Mouse (Mus musculus) Patski (cell line): ENCODE data around the gene Rims3. TPM values are rescaled to one million over a fixed set of nuclear protein-coding genes. Genes with fewer than 3 reads are reported as not detected.

Experiments used
- ATAC-seq: fragments of 100-300 bp; one replicate; pipeline ENCODE4 v1.8.0; 2021
- CTCF ChIA-PET: fragments of 350-600 bp; sonication (Branson Sonifier 250); formaldehyde crosslinking; loops from one replicate; lab custom pipeline; 2022; ENCODE audit warnings: inconsistent platforms; lab: Charles Lee
- POLR2A ChIA-PET: fragments of 350-600 bp; sonication (Branson Sonifier 250); formaldehyde crosslinking; loops from one replicate; lab custom pipeline; 2022; ENCODE audit warnings: antibody characterized with exemption, inconsistent platforms; lab: Charles Lee
- DNase-seq: peaks from one replicate; pipeline ENCODE4 v3.0.0-alpha.2; 2011; ENCODE audit warnings: low read depth, low spot score
- H3K27me3 ChIP-seq: fragments of 371-371 bp; one replicate; pipeline ENCODE4 v1.5.1; 2021
- CTCF ChIP-seq: fragments of 100-300 bp; IDR thresholded peaks from one replicate; pipeline ENCODE4 v1.5.1; 2021
- in situ Hi-C: fragments of 300-500 bp; cut with MboI; formaldehyde crosslinking; loops from 3 replicates; pipeline ENCODE4 v1.11.1; 2018; ENCODE audit warnings: low pct_unique_long_range_greater_than_20kb, mixed read lengths
- polyA plus RNA-seq: library from polyadenylated mRNA; unstranded; gene quantifications from one replicate; pipeline ENCODE4 v1.2.3, GENCODE M21; 2021

The Rims3 gene
- polyA plus RNA-seq: not detected

- ATAC-seq (no peak), DNase-seq (no peak)
- no peak for TF ChIP-seq CTCF
- peaks cover 18% of the 10 kb centered on the region for H3K27me3 ChIP-seq
- in situ Hi-C loops: no loop called here
- ChIA-PET CTCF (no interaction called here), POLR2A (no interaction called here)
These were observed at the start of gene Rims3 for GRCm38 (mm10) chr4:120854588-120855319. TSS of gene Rims3 (plus strand) at chr4:120854816.

DNA sequence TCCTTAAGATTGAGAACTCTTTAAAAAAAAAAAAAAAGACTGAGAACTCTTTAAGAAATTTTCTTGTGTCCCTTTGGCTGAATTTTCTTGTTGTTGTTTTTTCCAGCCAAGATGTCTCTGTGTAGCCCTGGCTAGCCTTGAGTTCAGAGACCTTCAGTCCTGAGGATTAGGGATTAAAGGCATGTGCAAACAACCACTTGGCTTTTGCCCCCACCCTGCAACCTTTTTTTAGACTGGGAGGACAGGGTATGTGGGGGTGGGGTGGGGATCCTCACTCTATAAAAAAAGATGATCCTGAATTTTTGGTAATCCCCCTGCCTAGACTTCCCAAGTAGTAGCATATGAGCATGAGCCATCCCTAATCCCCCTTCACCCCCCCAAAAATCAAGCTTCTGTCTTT is 48.8 kb upstream of the Rims3 start:
- DNase-seq (no peak), ATAC-seq (no peak)
- no peaks in the 10 kb centered on the region for H3K27me3 ChIP-seq
- CTCF ChIA-PET: interaction anchor here (0.9 to 1.2 kb wide), 2 partner anchors 11 kb away, joined by 3 to 4 read pairs; no protein-coding TSS in a partner anchor
- POLR2A ChIA-PET: no interaction called here
- TF ChIP-seq CTCF: no peak
- in situ Hi-C loops: no loop called here

DNA sequence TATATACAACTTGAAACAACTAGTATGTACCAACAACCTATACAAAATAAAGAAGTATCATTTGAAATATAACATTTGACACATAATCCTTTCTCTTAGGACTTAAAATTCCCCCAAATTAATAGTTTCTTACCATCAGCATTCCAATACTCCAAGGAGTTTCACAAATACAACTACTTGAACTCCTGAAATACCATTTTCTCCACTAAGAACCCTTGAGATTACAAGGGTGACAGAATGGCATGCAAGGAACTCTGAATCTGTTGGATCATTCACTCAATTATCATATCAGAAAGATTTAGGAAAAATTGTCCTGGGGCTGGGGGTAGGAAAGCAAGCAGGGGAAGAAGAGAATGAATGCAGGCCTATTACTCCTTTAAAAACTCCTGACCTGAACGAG is 40.9 kb upstream of the Rims3 start:
- in situ Hi-C loops: no loop called here
- ChIA-PET POLR2A (interaction anchor here (1.1 to 1.2 kb wide), 2 partner anchors 11 to 19 kb away, joined by 3 to 4 read pairs; no protein-coding TSS in a partner anchor), CTCF (interaction anchor here (0.9 to 1.8 kb wide), 2 partner anchors 9 to 14 kb away, joined by 3 to 5 read pairs; no protein-coding TSS in a partner anchor)
- TF ChIP-seq CTCF: no peak
- no peak for ATAC-seq
- no peak for DNase-seq
- no peaks in the 10 kb centered on the region for H3K27me3 ChIP-seq

DNA sequence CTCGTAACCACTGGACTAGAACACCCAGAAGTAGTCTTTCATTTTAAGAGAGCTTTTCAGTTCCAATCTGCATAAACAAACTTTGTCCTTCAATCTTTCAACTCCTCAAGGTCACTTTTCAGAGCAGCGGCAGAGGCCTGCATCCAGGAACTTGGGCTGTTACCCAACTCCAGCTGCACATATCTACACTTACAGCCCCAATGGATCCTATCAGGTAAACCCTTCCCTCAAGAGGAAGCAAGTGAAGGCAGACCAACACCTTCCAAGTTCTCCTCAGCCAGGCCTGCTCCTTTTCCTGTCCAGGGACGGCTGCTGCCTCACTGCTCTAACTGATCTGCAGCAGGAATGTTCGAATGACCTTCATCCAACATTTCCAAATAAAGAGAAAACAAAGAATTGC is 40.4 kb upstream of the Rims3 start:
- H3K27me3 ChIP-seq: no peaks in the 10 kb centered on the region
- DNase-seq (no peak), ATAC-seq (peak; percentile 29)
- TF ChIP-seq CTCF: no peak
- ChIA-PET CTCF (interaction anchor here (1.0 kb wide), 1 partner anchor 44 kb away, joined by 3 read pairs; no protein-coding TSS in a partner anchor), POLR2A (interaction anchor here (2.0 kb wide), 1 partner anchor 11 kb away, joined by 13 read pairs; no protein-coding TSS in a partner anchor)
- in situ Hi-C loops: no loop called here

DNA sequence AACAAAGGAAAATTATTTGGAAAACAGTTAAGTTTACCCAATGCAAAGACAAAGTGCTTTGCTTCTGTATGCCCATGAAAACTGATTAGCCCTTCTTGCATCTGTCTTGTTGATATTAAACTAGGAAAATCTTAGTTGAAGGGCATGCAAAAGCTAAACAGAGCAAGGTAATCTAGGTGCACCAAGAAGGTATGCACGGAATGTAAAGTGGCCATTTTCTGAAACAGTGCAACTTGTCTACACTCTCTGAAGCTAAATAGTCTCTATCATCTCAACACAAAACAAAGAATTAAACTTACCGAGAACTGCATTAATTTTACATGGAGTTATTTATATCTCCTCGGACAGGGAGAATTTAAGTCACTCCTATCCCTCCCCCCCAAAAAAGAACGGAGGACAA is 39.5 kb upstream of the Rims3 start:
- no peak for TF ChIP-seq CTCF
- ChIA-PET CTCF (interaction anchor here (1.0 to 1.5 kb wide), 2 partner anchors 9 to 45 kb away, joined by 3 to 6 read pairs; no protein-coding TSS in a partner anchor), POLR2A (interaction anchor here (1.1 to 2.0 kb wide), 2 partner anchors 8 to 10 kb away, joined by 4 to 13 read pairs; no protein-coding TSS in a partner anchor)
- ATAC-seq (no peak), DNase-seq (no peak)
- no peaks in the 10 kb centered on the region for H3K27me3 ChIP-seq
- in situ Hi-C loops: no loop called here

- H3K27me3 ChIP-seq: no peaks in the 10 kb centered on the region
- CTCF ChIA-PET: interaction anchor here (1.5 to 1.6 kb wide), 2 partner anchors 9 to 11 kb away, joined by 4 to 6 read pairs; no protein-coding TSS in a partner anchor
- TF ChIP-seq CTCF: no peak
- DNase-seq: peak; percentile 76
- ATAC-seq: peak; percentile 95
- in situ Hi-C loops: no loop called here
- POLR2A ChIA-PET: interaction anchor here (1.1 to 2.0 kb wide), 2 partner anchors 8 to 9 kb away, joined by 4 to 13 read pairs; no protein-coding TSS in a partner anchor
These were observed 38.8 kb upstream of the Rims3 start for GRCm38 (mm10) chr4:120815622-120816334.

DNA sequence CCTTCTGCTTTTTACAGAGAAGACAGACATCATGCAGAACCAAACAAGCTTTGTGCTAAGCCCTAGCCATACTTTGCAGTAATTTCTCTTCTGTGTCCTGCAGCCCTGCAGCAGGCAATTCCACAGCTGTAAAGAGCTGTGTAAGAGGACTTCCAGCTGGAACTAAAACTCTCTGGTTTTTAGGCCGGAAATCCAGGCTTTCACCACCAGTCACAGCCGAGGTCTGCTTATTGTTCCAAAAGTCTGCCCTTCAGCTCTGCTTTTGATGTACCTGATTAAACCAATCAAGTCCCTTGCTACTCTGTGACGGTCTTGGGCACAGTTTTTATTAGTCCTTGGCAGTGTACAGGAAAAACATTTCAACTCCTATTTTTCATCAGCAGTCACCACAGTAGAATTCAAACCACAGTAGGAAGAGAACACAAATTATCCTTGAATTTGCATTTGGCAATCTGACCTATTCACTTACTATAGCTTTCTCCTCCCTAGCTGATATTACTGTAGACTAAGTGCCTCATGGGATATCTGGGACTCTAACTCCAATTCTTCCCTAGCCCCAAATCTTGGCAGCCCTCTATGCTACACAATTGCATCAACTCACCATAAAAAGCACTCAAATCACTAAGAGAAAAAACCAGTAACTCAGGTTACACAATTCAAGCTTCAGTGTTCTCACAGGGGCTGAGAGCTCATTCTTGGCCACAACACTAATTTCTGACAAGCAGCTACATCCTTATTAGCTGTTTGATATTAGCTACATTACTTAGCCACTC is 37.4 kb upstream of the Rims3 start:
- ChIA-PET POLR2A (no interaction called here), CTCF (interaction anchor here (1.6 kb wide), 1 partner anchor 12 kb away, joined by 4 read pairs; no protein-coding TSS in a partner anchor)
- TF ChIP-seq CTCF: no peak
- no peak for DNase-seq
- in situ Hi-C loops: no loop called here
- H3K27me3 ChIP-seq: no peaks in the 10 kb centered on the region
- no peak for ATAC-seq

- H3K27me3 ChIP-seq: no peaks in the 10 kb centered on the region
- ATAC-seq (no peak), DNase-seq (no peak)
- POLR2A ChIA-PET: interaction anchor here (0.6 kb wide), 1 partner anchor 54 kb away, joined by 3 read pairs; no protein-coding TSS in a partner anchor
- CTCF ChIA-PET: interaction anchor here (1.1 to 1.7 kb wide), 2 partner anchors 8 to 24 kb away, joined by 3 to 4 read pairs; no protein-coding TSS in a partner anchor
- no peak for TF ChIP-seq CTCF
- in situ Hi-C loops: no loop called here
These were observed 36.7 kb upstream of the Rims3 start for GRCm38 (mm10) chr4:120817951-120818350.

DNA sequence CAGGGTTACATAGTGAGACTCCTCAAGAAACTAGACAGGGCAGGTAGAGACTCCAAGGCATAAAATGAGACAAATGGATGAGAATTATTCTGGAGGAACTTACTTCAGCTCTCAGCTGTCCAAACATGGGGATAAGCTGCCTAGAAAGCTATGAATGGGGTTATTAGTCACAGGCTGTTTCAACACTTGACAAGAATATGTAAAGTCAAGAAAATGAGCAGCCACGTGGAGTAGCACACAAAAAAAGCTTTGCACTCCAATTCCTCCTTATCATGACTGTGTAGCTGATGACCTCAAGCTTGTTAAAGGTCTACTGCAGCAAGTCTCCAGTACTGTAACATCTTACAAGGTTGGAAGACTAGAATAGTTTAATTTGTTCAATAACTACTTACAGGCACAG is 35.3 kb upstream of the Rims3 start:
- no peak for ATAC-seq
- no peak for TF ChIP-seq CTCF
- CTCF ChIA-PET: interaction anchor here (1.7 kb wide), 1 partner anchor 25 kb away, joined by 3 read pairs; no protein-coding TSS in a partner anchor

More for the DNA sequence above, 35.3 kb upstream of the Rims3 start:
- no peaks in the 10 kb centered on the region for H3K27me3 ChIP-seq
- POLR2A ChIA-PET: no interaction called here
- in situ Hi-C loops: no loop called here
- DNase-seq: no peak
